Mouse (Mus musculus) E14TG2a.4 (cell line): ENCODE measurements around the gene Mapkap1.

Experiments used
- CTCF ChIP-seq: conservative IDR thresholded peaks from 2 replicates; pipeline ENCODE4 v1.5.1; 2014; ENCODE audit warnings: low read length
- NANOG ChIP-seq: IDR thresholded peaks from 2 replicates; pipeline ENCODE4 v1.6.1; 2014; ENCODE audit warnings: borderline replicate concordance, low read length, mixed read lengths
- POU5F1 ChIP-seq: IDR thresholded peaks from 2 replicates; pipeline ENCODE4 v1.6.1; 2014; ENCODE audit warnings: low read length, borderline replicate concordance

- TF ChIP-seq CTCF (no peak), POU5F1 (no peak), NANOG (no peak)
Observed at GRCm38 (mm10) chr2:34628903-34629540, 222.5 kb downstream of the Mapkap1 start.
